Mouse (Mus musculus): Measurements from ENCODE around the gene Trpm3. TPM values are rescaled to one million over a fixed set of nuclear protein-coding genes. Genes with fewer than 3 reads are reported as not detected.
"Not testable (repeated sequence)": the region's sequence is repeated elsewhere in the genome, so short reads cannot be mapped to it uniquely, and the experiment has no call there.

Trpm3 gene
- total RNA-seq, 2 experiments from 2014 or later, result 0.07 TPM; not detected in 1

DNA sequence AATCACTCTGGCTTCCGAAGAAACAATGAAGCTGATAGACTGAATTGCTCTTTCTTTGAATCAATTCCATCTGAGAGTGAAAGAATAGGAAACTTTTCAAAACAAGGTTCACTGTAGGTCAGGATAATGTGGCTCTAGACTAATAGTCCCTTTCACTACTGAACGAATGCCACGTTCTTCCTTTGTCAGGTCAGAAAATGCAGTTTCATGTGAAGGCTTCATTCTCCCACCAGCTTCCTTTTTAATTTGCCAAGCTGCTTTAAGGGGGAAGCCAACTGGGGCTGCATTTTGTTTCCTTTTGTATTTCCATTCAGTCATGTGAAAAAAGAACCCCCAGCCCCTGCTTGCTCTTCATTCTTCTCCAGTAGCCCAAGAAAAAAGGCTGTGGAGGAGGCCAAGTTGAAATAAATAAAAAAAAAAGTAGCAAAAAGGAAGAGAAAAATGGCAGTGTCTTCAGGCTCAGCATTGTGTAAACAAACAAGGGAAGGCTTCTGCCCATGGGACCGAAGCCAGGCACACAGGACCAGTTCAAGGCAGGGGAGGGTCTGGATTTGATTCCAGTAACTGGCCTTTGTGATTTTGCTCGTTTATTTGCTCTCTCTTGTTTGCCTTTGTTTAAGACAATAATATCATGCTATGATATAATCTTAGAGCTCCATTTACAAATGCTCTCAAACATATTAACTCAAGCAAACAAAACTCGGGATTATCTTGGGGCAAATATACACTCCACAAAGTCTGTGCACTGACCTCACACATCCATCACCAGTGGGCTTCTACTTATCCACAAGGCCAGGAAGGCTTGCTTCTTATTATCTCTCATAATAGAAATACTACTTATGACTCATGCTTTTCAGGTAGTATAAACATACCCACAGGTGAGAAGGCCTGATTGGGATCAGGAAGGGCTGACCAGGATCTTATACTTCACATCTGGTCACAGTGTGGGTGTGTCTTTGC, 702.5 kb downstream of the Trpm3 start:
- ATAC-seq (replicated peaks; ENCODE audit: poor library complexity), result no peak

DNA sequence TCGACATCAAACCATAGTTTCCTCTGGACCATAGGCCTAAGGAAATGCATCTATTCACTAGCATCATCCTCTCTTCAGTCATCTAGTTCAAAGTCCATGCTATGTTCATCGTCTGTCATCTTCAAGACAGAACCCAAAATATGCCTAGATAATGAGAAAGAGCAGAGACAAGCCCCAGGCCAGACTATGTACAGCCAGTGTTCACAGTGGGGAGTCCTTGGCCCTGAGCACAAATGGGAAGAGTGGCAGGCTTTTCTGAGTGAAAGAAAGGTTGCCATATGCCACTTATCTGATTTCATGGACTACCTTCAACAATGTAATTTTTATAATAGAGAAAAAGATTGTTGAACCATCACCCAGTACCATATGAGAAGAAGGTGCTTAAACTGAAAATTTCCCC, 703.9 kb downstream of the Trpm3 start:
- no peak for ATAC-seq (replicated peaks; ENCODE audit: poor library complexity)

DNA sequence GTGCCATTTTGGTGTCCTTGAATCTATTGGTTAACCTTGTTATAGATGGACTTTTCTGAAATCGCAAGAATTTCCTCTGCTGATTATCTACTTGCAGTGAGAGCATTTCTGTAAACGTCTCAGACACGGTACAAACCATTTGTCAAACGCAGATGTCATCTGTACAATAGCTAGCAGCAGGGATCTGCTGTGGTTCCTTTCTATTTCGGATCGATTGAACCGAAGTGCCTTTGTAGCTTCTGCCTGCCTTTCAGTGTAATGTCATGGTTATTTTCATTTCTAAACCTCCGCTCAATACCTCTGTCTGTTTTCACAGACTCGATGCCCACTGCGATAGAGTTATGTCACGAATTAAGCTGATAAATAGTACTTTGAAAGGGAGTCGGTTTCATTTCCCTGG, 708.9 kb downstream of the Trpm3 start:
- ATAC-seq (replicated peaks; ENCODE audit: poor library complexity), result no peak

DNA sequence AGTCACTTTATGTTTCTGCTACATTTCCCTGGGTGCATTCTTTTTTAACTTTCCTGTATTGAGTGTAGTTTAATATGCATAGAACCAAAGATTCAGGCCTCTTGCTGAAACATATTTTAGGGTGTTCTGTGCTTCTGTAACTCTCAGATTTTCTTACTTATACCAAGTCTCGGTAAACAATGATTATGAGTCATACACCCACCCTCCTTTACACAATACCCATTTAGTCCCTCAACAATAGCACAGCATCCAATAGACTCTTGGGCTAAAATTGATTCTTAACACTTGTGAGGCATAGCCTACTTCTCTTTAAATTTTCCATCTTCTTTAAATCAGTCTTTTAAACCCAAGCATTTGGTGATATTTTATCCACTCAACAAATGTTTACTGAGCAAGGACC, 709.4 kb downstream of the Trpm3 start:
- ATAC-seq (replicated peaks; ENCODE audit: poor library complexity), result no peak

DNA sequence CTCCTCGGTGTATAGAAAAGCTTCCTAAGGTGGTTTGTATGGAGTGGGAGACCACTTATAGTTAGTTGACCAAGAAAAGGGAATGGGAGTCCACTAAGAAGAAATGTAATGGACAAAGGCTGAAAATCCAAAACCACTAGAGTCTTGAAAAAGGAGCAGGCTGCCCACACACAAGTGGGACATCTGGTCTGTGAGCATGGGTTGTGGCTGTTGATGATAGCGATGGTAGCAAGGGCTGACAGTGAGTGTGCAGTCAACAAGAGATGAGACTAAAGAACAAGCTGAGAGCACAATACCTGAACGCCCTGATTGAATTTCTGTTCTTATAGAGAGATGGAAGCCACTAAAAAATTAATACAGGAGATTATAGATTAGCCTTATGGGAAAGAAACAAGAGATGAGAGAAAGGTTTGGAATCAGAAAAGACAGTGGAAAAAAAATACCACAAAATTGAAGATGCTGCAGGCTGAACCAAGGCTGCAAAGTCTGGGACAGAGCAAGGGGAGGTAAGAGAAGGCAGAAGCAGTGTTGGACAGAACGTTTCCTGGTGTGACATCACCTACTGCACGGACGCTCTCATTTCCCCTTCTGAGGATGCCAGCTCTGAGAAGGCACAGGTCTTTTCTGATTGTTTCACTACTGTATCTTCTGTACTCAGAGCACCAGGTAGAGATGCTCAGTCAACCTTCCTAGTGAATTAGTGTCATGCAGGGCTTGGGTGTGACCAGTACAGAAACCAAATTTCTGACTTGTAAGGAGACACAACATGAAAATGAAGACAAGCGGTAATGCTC, 710.1 kb downstream of the Trpm3 start:
- ATAC-seq (replicated peaks; ENCODE audit: poor library complexity), result no peak

DNA sequence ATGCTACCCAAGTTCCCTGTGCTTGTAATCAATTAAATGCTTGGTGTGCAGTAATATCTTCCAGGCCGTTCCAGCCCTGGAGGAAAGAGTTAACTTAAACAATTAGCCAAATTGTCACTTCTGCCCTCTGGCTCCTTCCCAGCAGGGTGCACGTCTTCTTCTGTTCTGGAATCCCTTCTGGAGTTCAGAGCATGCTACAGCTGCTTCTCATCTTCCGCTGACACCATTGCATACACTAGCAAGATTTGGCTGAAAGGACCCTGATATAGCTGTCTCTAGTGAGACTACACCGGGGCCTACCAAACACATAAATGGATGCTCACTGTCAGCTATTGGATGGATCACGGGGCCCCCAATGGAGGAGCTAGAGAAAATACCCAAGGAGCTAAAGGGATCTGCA, 712.6 kb downstream of the Trpm3 start:
- ATAC-seq (replicated peaks; ENCODE audit: poor library complexity), result not testable (repeated sequence)

DNA sequence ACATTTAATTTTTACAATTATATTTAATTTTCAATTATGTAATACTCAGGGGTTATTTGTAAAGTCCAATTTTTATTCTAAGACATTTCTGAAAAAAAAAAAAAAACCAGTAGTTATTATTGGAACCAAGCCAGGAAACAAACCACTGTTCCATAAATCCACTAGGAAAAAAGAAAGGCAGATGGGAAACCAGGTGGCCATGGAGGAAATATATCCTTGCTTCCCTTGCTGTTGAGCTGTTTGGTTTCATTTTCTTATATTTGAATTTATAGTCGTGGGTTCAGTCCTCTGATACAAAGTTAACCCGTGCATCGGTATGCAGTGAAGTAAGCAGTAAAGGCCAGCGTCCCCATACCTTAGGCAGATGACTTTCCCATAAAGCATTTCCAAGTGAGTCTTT, 720.8 kb downstream of the Trpm3 start:
- ATAC-seq (replicated peaks; ENCODE audit: poor library complexity), result no peak

DNA sequence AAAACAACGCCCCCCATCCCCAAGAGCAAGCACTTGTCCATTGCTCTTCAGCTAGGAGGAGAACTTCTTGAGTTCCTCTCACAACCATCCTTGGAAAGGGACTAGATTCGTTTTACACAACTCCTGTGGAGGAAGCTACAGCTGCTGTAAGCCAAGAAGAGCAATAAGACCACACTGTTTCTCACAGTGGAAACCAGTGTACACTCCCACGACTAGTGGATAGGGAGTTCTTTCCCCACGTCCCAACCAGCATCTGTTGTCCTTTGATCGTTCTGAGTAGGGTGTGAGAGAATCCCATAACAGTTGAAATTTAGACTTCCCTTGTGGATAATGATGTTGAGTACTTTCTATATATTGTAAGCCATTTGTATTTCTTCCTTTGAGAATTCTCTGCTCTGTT, 728.6 kb downstream of the Trpm3 start:
- ATAC-seq (replicated peaks; ENCODE audit: poor library complexity), result no peak

DNA sequence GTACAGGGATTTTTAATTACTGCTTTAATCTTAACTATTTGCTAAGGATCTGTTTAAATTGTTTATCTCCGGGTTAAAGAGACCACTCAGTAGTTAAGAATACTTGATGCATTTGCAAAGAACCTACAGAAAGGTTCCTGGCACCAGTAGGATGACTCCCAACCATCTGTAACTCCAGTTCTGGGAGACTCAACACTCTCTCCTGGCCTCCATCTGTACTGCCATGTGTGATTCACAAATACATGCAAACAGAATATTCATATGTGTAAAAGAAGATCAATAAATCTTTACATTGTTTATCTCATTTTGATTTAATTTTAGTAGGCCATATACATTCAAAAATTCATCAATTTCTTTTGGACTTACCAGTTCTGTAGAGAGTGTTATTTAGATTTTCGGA, 731.0 kb downstream of the Trpm3 start:
- ATAC-seq (replicated peaks; ENCODE audit: poor library complexity), result no peak

DNA sequence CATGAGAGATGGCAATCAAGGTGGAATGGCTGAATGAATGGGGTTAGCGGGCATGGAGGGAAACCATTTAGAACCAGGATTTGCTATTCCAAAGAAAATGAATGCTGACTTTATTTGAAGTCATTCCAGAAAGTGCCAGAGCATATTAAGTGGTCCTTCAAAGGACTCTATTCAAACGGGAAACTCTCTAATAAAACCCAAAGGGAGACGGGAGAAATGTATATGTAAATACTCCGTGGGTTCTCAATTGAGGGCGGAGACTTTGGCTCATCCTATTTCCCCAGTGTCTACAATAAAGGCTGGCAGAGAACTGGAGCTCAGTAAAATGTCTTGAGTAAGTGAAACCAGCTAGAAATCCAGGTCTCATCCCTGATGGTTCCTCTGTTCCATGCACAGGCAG, 733.6 kb downstream of the Trpm3 start:
- ATAC-seq (replicated peaks; ENCODE audit: poor library complexity), result no peak

DNA sequence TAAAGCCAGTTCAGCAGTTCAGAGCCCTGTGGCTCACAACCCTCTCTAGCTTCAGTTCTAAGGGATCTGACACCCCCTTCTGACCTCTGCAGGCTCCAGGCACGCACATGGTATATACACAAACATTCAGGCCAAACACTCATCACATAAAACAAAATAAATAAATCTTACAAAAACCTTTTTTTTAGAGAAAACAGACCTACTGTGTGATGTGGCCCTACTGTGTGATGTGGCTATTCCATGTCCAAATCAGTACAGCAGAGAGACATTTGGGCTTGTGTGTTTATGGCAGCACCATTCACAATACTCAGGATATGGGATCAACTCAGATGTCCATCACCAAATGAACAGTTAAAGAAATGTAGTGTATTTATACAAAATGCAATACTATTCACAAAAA, 741.4 kb downstream of the Trpm3 start:
- no peak for ATAC-seq (replicated peaks; ENCODE audit: poor library complexity)

DNA sequence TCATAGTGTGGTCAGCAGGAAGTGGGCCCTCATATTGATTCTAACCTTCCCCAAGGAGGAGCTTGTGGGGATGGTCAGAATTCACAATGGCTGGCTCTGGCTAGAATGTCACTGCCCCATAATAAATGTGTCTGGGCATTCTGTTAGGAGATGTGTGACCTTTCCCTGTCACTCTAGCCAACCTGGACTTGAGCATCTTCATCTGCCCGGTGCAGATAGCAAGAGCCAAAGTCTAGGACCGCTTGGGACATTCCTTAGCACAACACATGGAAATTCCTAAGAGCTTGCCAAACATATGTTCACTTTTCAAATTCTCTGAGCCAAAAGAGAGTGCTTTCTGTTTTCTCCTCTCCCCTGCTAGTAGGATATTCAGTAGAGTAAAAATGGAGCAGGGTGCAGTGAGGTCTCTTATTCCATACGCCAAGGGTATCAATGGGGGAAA, 743.8 kb downstream of the Trpm3 start:
- no peak for ATAC-seq (replicated peaks; ENCODE audit: poor library complexity)

DNA sequence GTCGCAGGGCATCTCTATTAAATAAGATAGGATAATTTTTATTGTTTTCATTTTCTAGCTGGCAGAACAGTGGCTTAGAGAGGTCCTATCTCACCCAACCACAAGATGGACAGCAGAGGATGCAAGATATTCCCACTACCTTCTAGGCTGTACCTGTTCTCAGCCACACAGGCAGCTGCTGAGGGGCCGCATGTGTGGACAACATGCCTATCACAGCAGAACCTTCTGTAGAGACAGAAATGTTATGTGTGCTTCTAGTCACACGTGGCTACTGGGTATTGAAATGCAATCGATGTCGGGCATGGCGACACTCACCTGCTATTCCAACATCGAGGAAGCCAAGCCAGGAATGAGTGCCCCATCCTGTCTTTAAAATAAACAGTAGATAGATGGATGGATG, 744.3 kb downstream of the Trpm3 start:
- no peak for ATAC-seq (replicated peaks; ENCODE audit: poor library complexity)

DNA sequence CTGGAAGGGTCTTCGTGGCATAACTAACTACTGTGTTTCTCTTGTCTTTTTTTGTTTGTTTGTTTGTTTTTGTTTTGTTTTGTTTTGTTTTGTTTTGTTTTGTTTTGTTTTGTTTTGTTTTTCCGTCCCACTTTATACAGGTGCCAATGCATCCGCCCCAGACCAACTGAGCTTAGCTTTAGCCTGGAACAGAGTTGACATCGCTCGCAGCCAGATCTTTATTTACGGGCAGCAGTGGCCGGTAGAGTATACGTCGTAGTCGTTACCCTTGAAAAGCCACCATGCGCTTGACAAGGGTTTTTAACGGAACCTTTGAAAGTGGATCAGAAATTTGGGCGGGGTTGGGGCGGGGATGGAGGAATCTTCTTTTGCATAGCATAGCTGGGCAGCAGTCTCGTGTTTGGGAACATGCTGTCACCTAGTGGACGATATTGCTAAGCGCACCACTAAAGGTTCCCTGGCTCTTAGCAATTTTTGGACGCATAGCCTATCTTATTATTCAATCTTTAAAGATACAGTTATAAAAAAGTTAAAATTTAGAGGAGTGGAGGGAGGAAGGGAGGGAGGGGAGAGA, 745.0 kb downstream of the Trpm3 start:
- peak; percentile 97 for ATAC-seq (replicated peaks; ENCODE audit: poor library complexity)

DNA sequence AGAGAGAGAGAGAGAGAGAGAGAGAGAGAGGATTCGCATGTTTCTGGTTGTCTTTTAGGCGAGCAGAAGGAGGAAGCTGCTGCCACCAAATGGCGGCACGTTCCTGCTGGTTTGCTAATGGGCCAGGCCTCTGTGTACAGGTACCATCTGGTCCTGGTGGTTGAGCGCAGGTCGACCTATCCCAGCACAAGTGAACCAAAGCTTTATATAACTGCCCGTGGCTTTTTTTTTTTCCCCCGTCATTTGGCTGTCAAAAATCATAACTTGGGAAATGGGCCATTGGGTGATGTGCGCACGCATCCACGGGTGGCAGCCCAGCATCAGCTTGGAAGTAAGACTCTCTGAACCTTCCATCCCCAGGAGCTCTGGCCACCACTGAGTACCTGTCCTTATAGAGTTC, 745.5 kb downstream of the Trpm3 start:
- no peak; the same call in 1 of the 2 replicates for ATAC-seq (replicated peaks; ENCODE audit: poor library complexity)

DNA sequence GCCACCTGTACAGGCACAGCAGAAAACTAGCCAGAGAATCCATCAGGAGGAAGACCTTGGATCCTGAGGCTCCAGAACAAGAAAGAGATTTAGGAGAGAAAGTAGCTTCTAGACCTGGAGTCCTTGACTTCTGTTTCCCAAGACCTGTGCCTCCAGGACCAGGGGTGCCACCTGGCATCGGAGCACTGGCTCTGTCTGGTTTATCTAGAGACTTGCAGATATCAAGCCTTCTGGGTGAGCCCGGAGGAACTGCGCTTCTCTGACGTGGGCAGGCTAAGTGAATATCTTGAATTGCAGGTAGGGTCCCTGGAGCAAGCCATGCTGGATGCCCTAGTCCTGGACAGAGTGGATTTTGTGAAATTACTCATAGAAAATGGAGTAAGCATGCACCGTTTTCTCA, 746.2 kb downstream of the Trpm3 start:
- ATAC-seq (replicated peaks; ENCODE audit: poor library complexity), result no peak

DNA sequence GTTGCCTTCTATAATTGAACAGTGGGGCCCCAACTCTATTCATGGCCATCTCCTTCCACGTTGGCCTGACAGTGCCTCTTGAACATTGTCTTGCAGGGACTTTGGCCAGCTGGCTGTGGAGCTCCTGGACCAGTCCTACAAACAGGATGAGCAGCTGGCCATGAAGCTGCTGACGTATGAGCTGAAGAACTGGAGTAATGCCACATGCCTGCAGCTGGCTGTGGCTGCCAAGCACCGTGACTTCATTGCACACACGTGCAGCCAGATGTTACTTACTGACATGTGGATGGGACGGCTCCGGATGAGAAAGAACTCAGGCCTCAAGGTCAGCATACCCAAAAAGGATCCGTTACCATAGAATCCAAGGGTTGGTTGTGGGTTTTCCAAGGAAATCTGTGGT, 763.0 kb downstream of the Trpm3 start:
- no peak for ATAC-seq (replicated peaks; ENCODE audit: poor library complexity)

DNA sequence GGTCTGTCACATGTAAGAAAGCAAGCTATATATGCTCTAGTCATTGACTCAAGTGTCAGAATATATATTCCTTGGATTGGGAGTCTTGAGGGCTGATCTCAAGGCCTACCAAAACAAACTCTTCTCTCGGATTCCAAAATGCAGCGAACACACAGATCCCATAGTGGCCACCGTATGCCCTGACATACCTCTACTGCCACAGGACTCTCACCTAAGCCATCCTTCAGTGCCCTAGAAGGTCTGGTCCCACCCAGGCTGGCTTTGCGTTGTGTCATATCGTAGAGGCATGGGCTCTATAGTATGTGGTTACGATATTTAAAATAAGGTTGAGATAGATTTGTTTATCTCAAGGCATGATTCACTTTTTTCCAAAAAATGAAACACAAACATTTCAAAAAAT, 763.5 kb downstream of the Trpm3 start:
- no peak for ATAC-seq (replicated peaks; ENCODE audit: poor library complexity)

DNA sequence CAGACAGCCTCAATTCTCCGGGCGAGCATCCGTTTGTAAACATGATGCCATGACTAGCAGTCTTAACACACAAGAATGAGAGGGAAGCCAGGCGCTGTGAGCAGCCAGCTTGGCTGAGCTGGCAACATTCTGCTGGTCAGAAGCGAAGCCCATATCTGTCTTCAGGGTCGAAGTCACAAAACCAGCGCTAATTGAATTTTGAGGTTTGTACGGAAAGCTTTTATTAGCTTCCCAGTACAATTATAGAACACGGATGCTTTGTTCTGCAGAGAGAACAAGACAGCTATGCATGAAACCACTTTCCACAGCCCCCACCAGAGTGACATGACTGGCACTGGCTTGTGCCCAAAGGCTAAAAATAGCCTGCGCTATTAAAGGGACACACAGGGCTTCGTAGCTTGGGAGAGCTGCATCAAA, 766.2 kb downstream of the Trpm3 start:
- ATAC-seq (replicated peaks; ENCODE audit: poor library complexity), result no peak

DNA sequence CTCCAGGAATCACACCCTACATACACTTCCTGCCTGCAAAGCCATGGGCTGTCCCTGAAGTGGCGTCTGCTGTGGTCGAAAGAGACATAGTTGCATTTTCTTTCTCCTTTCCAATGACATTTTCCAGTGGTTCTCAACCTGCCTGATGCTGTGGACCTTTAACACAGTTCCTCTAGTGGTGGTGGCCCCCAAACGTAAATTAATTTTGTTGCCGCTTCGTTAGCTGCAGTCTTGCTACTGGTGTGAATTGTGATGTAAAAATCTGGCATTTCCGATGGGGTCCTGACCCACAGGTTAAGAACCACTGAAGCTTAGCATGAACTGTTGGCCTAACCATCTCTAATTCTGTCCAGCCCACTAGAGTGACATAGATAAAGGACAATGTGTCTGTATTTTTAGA, 771.8 kb downstream of the Trpm3 start:
- ATAC-seq (replicated peaks; ENCODE audit: poor library complexity), result no peak

DNA sequence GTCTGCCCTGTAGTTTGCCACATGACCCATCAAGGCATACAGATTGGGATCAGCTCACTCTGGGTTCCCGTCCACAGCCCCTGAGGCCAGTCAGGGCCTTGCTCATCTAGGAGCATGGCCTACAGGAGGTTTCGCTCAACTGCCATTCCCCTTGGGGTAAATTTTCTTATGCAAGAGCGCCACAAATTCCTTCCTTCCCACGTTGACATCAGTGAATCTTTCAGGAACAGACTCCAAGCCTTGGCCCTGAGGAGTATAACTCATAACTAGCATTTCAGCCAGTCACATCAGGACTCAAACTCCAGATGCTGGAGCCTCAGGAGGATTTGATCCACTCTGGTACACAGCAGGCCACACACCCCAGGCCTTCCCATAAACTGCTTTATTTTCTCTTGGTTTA, 774.1 kb downstream of the Trpm3 start:
- no peak for ATAC-seq (replicated peaks; ENCODE audit: poor library complexity)
